Mouse (Mus musculus) small intestine, adult 2 months (tissue): ENCODE results near the gene Ccnq. TPM values are rescaled to one million over a fixed set of nuclear protein-coding genes. Genes with fewer than 3 reads are reported as not detected.

Source experiments
- H3K27ac ChIP-seq: fragments of 200-500 bp; 2 replicates; pipeline ENCODE4 v1.5.1; 2012; ENCODE audit warnings: low read depth, low read length, control low read depth, inconsistent platforms; ENCODE audit not compliant: insufficient read depth
- H3K27me3 ChIP-seq: fragments of 200-500 bp; 2 replicates; pipeline ENCODE4 v1.6.1; 2012; ENCODE audit warnings: mild to moderate bottlenecking, moderate library complexity, low read length, inconsistent platforms; ENCODE audit not compliant: control insufficient read depth, insufficient read depth
- H3K36me3 ChIP-seq: fragments of 200-500 bp; 2 replicates; pipeline ENCODE4 v1.6.1; 2012; ENCODE audit warnings: mild to moderate bottlenecking, low read length, control low read depth, inconsistent platforms; ENCODE audit not compliant: control insufficient read depth, insufficient read depth
- H3K4me1 ChIP-seq: fragments of 200-500 bp; 2 replicates; pipeline ENCODE4 v1.6.1; 2012; ENCODE audit warnings: low read length, inconsistent platforms, mixed read lengths; ENCODE audit not compliant: control insufficient read depth, insufficient read depth, insufficient read length
- H3K4me3 ChIP-seq: fragments of 200-500 bp; 2 replicates; pipeline ENCODE4 v1.5.1; 2012; ENCODE audit warnings: low read depth, mild to moderate bottlenecking, control low read depth, inconsistent platforms, low read length, moderate library complexity
- CTCF ChIP-seq: fragments of 200-500 bp; IDR thresholded peaks from 2 replicates; pipeline ENCODE4 v1.5.1; 2012; ENCODE audit warnings: low read depth, mild to moderate bottlenecking, control low read depth, inconsistent platforms, low read length, moderate library complexity, mixed read lengths; ENCODE audit not compliant: insufficient replicate concordance, insufficient read length; ENCODE audit errors: extremely low read depth
- POLR2A ChIP-seq: fragments of 200-500 bp; IDR thresholded peaks from 2 replicates; pipeline ENCODE4 v1.6.1; 2012; ENCODE audit warnings: low read depth, mild to moderate bottlenecking, control low read depth, inconsistent platforms, low read length, moderate library complexity
- WGBS: fragments of 180-500 bp; shearing (Covaris S2); methylation state at CpG from one replicate; pipeline ENCODE4 v1.1.7; 2018; 5-methylcytosine and 5-hydroxymethylcytosine counted together
- polyA plus RNA-seq: library from polyadenylated mRNA; depleted of rRNA; stranded (reverse); fragments of >200 nt; gene quantifications from 2 replicates; pipeline ENCODE4 v1.2.3, GENCODE M21; 2012

The Ccnq gene
- polyA plus RNA-seq, 1 experiment = 27.4 TPM

DNA sequence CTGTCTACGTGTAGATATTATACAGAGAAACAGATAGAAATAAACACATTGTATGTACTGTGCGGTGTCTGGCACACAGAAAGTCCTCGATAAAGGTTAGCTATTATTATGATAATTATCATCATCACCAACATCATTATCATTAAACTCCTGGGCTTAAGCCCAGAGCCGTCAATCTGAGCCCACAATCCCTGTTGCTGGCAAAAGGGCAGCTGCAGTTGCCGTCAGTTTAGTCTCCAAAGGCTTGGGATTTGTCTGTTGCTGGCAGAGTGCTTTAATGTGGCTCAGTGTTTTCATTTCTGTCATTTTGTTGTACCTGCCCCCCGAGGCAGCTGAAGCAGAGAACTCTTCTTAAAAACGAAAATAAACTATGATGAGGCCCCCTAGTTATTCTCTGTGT, 9.6 kb downstream of the Ccnq start:
- no peak for TF ChIP-seq POLR2A
- no peak for TF ChIP-seq CTCF
- Histone ChIP-seq H3K4me1 (no peaks in the 10 kb centered on the region), H3K27me3 (no peaks in the 10 kb centered on the region), H3K4me3 (no peak overlapping the region), H3K27ac (no peak overlapping the region), H3K36me3 (no peaks in the 10 kb centered on the region)
- WGBS = 71% methylated on average over 7 of the region's 7 CpGs

DNA sequence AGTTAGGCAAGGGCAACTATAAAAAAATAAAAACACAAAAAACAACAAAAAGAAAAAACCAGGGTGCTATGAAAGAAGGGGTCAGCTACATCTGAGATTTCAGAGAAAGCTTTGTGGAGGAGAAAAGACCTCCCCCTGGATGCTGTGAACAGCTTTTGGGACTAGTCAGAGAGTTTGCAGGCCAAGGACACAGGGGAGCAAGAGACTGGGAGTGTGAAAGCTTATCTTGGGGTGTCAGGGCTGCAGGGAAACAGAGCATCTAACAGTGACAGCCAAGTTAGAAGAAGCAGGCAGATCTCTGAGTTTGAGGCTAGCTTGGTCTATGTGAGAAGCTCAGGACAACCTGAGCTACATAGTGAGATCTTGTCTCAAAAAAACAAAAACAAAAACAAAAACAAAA, 12.2 kb downstream of the Ccnq start:
- H3K36me3 ChIP-seq = no peaks in the 10 kb centered on the region
- H3K4me1 ChIP-seq = no peaks in the 10 kb centered on the region
- TF ChIP-seq POLR2A (no peak), CTCF (no peak)
- H3K4me3 ChIP-seq = no peak overlapping the region
- H3K27ac ChIP-seq = no peak overlapping the region
- no peaks in the 10 kb centered on the region for H3K27me3 ChIP-seq

DNA sequence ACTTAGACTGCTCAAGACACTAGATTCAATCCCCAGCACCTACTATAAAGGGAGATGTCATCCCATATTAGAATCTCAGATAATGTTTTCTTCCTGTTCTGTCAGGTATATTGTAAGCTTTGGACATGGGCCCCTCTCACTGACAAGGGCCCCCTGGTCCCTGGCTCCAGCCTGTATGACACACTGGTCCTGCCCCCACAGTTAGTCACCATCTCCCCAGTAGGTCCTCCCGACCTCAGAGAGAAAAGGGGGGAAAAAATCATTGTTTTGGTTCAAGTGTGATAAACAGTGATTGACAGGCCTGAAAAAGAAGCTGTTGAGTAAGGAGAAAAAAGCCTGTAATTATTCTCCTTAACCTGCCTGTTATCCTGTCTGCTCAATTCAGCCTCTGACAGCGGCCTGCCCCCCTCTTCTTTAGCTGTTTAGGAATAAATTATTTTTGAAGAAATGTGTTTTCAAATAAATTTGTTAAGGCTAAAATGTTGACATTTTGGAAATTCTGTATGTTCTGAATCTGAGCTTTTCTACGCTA, 14.6 kb downstream of the Ccnq start:
- Histone ChIP-seq H3K4me1 (no peaks in the 10 kb centered on the region), H3K27ac (no peak overlapping the region), H3K27me3 (no peaks in the 10 kb centered on the region), H3K4me3 (no peak overlapping the region), H3K36me3 (no peaks in the 10 kb centered on the region)
- no peak for TF ChIP-seq CTCF
- no peak for TF ChIP-seq POLR2A
- 68% methylated on average over 3 of the region's 3 CpGs for WGBS

DNA sequence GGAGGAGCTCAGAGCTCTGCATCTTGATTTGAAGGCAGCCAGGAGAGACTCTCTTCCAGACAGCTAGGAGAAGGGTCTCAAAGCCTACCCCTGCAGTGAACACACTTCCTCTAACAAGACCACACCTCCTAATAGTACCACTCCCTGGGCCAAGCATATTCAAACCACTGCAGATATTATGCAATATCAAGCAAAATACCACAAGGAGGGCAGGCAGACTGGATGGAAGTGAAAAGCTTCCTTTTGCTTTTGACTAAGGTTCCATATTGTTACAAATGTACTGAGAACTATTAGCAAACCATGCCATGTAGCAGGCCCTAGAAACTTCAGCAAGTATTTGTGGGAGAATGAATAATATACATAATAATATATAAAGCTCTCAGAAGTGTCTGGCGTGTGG, 16.4 kb downstream of the Ccnq start:
- Histone ChIP-seq H3K4me1 (no peaks in the 10 kb centered on the region), H3K27ac (no peak overlapping the region), H3K36me3 (no peaks in the 10 kb centered on the region), H3K27me3 (no peaks in the 10 kb centered on the region), H3K4me3 (no peak overlapping the region)
- TF ChIP-seq POLR2A (no peak), CTCF (no peak)
- 78% methylated on average over 1 of the region's 1 CpGs for WGBS

DNA sequence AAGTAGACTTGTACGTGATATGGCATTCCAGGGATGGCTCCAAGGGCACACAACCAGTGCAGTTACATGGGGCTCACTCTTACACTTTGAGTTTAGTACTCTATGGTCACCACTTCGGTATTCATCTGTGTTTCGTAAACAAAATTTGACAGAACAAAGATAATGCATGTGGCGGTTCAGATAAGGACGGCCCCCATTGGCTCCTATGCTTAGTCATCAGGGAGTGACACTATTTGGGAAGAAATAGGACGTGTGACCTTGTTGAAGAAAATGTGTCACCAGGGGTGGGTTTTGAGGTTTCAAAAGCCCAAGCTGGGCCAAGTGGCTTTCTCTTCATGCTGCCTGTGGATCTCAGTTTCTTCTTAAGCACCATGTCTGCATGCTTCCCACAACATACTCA, 18.9 kb downstream of the Ccnq start:
- H3K4me1 ChIP-seq = no peaks in the 10 kb centered on the region
- H3K36me3 ChIP-seq = no peaks in the 10 kb centered on the region
- H3K27me3 ChIP-seq = no peaks in the 10 kb centered on the region
- 66% methylated on average over 6 of the region's 6 CpGs for WGBS
- H3K27ac ChIP-seq = no peak overlapping the region
- H3K4me3 ChIP-seq = no peak overlapping the region
- no peak for TF ChIP-seq POLR2A
- no peak for TF ChIP-seq CTCF

DNA sequence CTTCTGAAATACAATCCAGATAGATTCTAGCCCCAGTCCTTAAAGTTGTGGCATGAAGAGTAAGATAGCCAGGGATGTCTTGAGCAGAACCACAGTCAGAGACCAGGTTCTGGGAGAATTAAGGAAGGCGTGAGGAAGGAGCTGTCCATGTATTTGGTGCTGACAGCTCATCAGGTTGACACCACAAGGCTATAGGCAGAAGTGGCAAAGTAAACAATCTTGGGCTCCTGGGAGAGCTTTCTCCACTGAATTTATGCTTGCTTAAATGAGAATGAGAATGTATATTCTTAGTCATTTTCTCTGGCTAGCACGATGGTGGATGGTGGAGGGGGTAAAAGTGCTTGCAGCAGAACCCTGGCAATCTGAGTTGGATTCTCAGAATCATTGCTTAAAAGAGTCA, 20.6 kb downstream of the Ccnq start:
- Histone ChIP-seq H3K27me3 (no peaks in the 10 kb centered on the region), H3K27ac (no peak overlapping the region), H3K36me3 (no peaks in the 10 kb centered on the region), H3K4me1 (no peaks in the 10 kb centered on the region), H3K4me3 (no peak overlapping the region)
- WGBS = 24% methylated on average over 2 of the region's 2 CpGs
- TF ChIP-seq CTCF (no peak), POLR2A (no peak)

DNA sequence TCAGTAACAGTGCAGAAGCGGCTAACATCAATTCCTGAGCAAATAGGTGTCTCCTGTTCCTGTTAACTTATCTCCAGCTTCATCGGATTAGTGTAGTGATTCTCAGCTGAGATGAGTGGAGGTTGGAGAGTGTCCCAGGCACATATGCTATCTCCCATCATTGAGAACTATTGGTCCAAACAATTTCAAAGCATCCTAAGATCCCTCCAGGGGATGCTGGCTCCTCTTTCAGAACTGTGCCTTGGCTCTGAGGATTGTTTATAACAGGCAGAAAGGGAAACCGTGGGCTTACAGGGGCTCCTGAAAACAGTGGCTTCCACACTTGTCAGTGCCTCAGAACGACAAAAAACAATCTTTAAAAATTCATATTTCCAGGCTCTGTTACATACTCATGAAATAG, 23.5 kb downstream of the Ccnq start:
- TF ChIP-seq POLR2A = no peak
- TF ChIP-seq CTCF = no peak
- 65% methylated on average over 4 of the region's 4 CpGs for WGBS
- Histone ChIP-seq H3K27me3 (no peaks in the 10 kb centered on the region), H3K36me3 (no peaks in the 10 kb centered on the region), H3K4me1 (no peaks in the 10 kb centered on the region), H3K27ac (no peak overlapping the region), H3K4me3 (no peak overlapping the region)

DNA sequence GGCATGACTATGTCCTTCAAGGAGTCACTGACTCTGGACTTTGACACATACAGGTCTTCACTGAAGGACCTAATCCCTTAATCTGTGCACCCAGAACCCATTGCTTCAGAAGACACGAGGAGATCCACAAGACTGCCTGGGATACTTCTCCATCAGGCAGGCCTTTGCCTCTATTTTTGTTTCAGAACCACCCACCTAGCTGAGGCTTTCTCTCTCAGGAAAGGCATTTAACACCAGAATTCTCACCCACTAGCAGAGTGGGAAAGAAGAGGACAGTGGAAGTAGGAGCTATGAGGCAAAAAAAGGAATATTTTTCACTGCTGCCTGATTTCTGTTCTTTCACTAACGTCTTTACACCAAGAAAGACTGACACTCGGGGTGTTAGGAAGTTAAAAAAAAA, 25.2 kb downstream of the Ccnq start:
- no peak for TF ChIP-seq POLR2A
- TF ChIP-seq CTCF = no peak
- Histone ChIP-seq H3K36me3 (no peaks in the 10 kb centered on the region), H3K4me3 (no peak overlapping the region), H3K4me1 (no peaks in the 10 kb centered on the region), H3K27ac (no peak overlapping the region), H3K27me3 (no peaks in the 10 kb centered on the region)
- 61% methylated on average over 3 of the region's 3 CpGs for whole genome bisulfite sequencing
